ENCODE assay signal across 8 mouse cellular contexts in the genomic region with DNA sequence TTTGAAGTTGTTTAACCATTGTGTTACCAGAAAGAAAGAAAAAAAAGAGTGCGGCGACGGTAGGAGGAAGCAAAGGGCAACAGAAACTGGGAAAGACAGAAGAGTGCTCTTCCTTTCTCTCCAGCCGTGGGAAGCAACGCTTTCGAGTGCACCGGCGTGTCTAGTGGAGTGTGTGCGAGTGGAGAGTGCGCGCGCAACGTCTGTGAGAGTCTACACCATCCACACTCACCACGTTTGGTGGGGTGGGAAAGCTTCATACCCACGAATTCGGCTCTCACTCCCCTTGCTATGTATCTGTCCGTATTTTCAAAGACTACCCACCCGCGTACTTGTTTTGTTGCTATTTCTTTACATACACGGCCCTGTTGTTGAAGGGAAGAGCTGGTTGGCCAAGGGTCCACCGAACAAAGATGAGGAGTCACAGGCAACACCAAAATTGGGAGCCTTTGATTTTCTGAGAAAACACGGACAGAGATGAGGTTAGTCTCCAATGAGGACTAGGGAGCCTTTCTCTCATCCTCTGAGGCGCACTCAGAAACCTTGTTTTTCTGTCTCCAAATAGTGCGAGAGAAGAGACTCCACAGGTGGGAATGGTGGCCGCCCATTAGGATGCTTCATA. TPM values are rescaled to one million over a fixed set of nuclear protein-coding genes. Genes with fewer than 3 reads are reported as not detected.
A peak's percentile ranks its signal among the peaks of the same experiment; 100 is the strongest.
DNase-seq lines count a peak whose midpoint lies in the region; ATAC-seq lines count a peak whose summit lies in the region.

No protein-coding gene starts in this region.

- no peak overlapping the region for H3K9ac ChIP-seq in kidney, embryonic 15.5 days
- H3K9ac ChIP-seq in neural tube, embryonic 11.5 days (ENCODE audit: low read length): no peak overlapping the region

- no peaks in the 10 kb centered on the region; the same call in 1 of the 2 replicates for H3K9me3 ChIP-seq in kidney, embryonic 15.5 days (replicated peaks)
- no peaks in the 10 kb centered on the region; the same call in 1 of the 2 replicates for H3K9me3 ChIP-seq in neural tube, embryonic 11.5 days (ENCODE audit: control insufficient read depth, low read length)

- WGBS in kidney, embryonic 15.5 days: under 1% methylated on average over 25 of the region's 25 CpGs
- WGBS in neural tube, embryonic 11.5 days: under 1% methylated on average over 25 of the region's 25 CpGs

- H3K4me1 ChIP-seq in kidney, embryonic 15.5 days: peaks cover 33% of the 10 kb centered on the region
- H3K4me1 ChIP-seq in neural tube, embryonic 11.5 days (ENCODE audit: control insufficient read depth, insufficient read depth, low read length): peaks cover 11% of the 10 kb centered on the region

- H3K36me3 ChIP-seq in kidney, embryonic 15.5 days: no peaks in the 10 kb centered on the region
- H3K36me3 ChIP-seq in neural tube, embryonic 11.5 days (ENCODE audit: control insufficient read depth, insufficient read depth, low read length): no peaks in the 10 kb centered on the region

- peaks cover 96% of the 10 kb centered on the region for H3K27me3 ChIP-seq in kidney, embryonic 15.5 days
- peaks cover 78% of the 10 kb centered on the region for H3K27me3 ChIP-seq in neural tube, embryonic 11.5 days (ENCODE audit: control insufficient read depth, insufficient read depth, low read length)

- DNase-seq in kidney, adult 11 months: no peak
- peak; percentile 26 to 37 for DNase-seq in cerebellum, postnatal 25 days
- peak; percentile 7 for DNase-seq in induced T-regulatory cell, adult 2 months (ENCODE audit: low read depth)
- DNase-seq in neural tube, embryonic 11.5 days (ENCODE audit: low spot score): peak; percentile 47
- DNase-seq in spleen, postnatal 14 days (ENCODE audit: low spot score in 2 of 2): no peak
- DNase-seq in right cerebral cortex, postnatal 25 days: no peak
- DNase-seq in kidney, adult 9 months: no peak

- no peak for ATAC-seq in kidney, embryonic 15.5 days (replicated peaks; ENCODE audit: low FRiP score)
- no peak for ATAC-seq in neural tube, embryonic 11.5 days (ENCODE audit: insufficient read depth, low FRiP score, low TSS enrichment)

- peak overlapping the region; percentile 42 for H3K4me2 ChIP-seq in kidney, embryonic 15.5 days
- H3K4me2 ChIP-seq in neural tube, embryonic 11.5 days (ENCODE audit: low read depth): peak overlapping the region; percentile 45

- peak overlapping the region; percentile 29 for H3K4me3 ChIP-seq in kidney, embryonic 15.5 days (replicated peaks)
- H3K4me3 ChIP-seq in neural tube, embryonic 11.5 days (ENCODE audit: low read depth, low read length): peak overlapping the region; percentile 48

- no peak overlapping the region for H3K27ac ChIP-seq in kidney, embryonic 15.5 days
- no peak overlapping the region for H3K27ac ChIP-seq in neural tube, embryonic 11.5 days (ENCODE audit: low read depth, low read length)

RNA-seq across cellular contexts. Expression of gene Gsx1, which starts 0.8 kb away (rescaled TPM):
- not detected in 2 replicates for polyA plus RNA-seq in kidney, embryonic 15.5 days (2015; fragmentation: Nextera tagmentation; extraction: Ambion mirVana)
- 11.3 and 12.8 TPM in 2 replicates for polyA plus RNA-seq in neural tube, embryonic 11.5 days (2014; fragmentation: Nextera tagmentation; extraction: Ambion mirVana)

Comparison
In these comparisons a context has a peak if more than half of its experiments do, and no peak if none do; other contexts are left out.
1. DNase-seq: peak in cerebellum, postnatal 25 days (2 of 2), induced T-regulatory cell, adult 2 months (single experiment) and neural tube, embryonic 11.5 days (single experiment); none in kidney, adult 11 months (single experiment), spleen, postnatal 14 days (0 of 2), right cerebral cortex, postnatal 25 days (single experiment) and kidney, adult 9 months (single experiment).
2. RNA of gene Gsx1, which starts 0.8 kb away (polyA plus RNA-seq): 11.3 to 12.8 TPM in neural tube, embryonic 11.5 days; not detected in kidney, embryonic 15.5 days; every median in the first group is over 10 times any median in the second.